Mouse (Mus musculus) kidney, embryonic 16.5 days (tissue): Measurements from ENCODE around the gene Ubl5. TPM values are rescaled to one million over a fixed set of nuclear protein-coding genes. Genes with fewer than 3 reads are reported as not detected.

ENCODE experiments used
- ATAC-seq: fragments of 200-750 bp; cut with Nextera tagmentation; 2 replicates; pipeline ENCODE4 v1.8.0; 2017; ENCODE audit warnings: moderate TSS enrichment; ENCODE audit not compliant: low FRiP score, low TSS enrichment
- H3K27ac ChIP-seq: fragments of 300-500 bp; sonication (generic); 2 replicates; pipeline ENCODE4 v1.5.1; 2014; ENCODE audit warnings: low read length
- H3K27me3 ChIP-seq: fragments of 300-500 bp; sonication (generic); 2 replicates; pipeline ENCODE4 v1.6.1; 2014; ENCODE audit warnings: low read length, control low read depth, mixed read lengths; ENCODE audit not compliant: insufficient read depth
- H3K36me3 ChIP-seq: fragments of 300-500 bp; sonication (generic); 2 replicates; pipeline ENCODE4 v1.6.1; 2014; ENCODE audit warnings: low read length, control low read depth, mixed read lengths; ENCODE audit not compliant: insufficient read depth
- H3K4me1 ChIP-seq: fragments of 300-500 bp; sonication (generic); 2 replicates; pipeline ENCODE4 v1.6.1; 2014; ENCODE audit warnings: low read length, control low read depth, mixed read lengths; ENCODE audit not compliant: insufficient read depth
- H3K4me2 ChIP-seq: fragments of 300-500 bp; sonication (generic); replicated peaks from 2 replicates; pipeline ENCODE4 v1.6.1; 2014; ENCODE audit warnings: low read depth, low read length
- H3K4me3 ChIP-seq: fragments of 300-500 bp; sonication (generic); 2 replicates; pipeline ENCODE4 v1.5.1; 2014; ENCODE audit warnings: mild to moderate bottlenecking, low read length
- H3K9ac ChIP-seq: fragments of 300-500 bp; sonication (generic); replicated peaks from 2 replicates; pipeline ENCODE4 v1.6.1; 2014; ENCODE audit warnings: low read length
- H3K9me3 ChIP-seq: fragments of 300-500 bp; sonication (generic); 2 replicates; pipeline ENCODE4 v1.6.1; 2016; ENCODE audit warnings: low read length, control low read depth
- WGBS: fragments of 180-500 bp; shearing (Covaris S2); extraction: QIAGEN DNeasy Blood & Tissue Kit; methylation state at CpG from one replicate; pipeline ENCODE4 v1.1.7; 2014; 5-methylcytosine and 5-hydroxymethylcytosine counted together
- polyA plus RNA-seq: library from polyadenylated mRNA; unstranded; fragments of >200 nt; fragmentation: Nextera tagmentation; extraction: Ambion mirVana; gene quantifications from 2 replicates; pipeline ENCODE4 v1.2.1, GENCODE M21; 2015

Gene Ubl5
- polyA plus RNA-seq, 1 experiment from 2014 or later = 331 TPM

DNA sequence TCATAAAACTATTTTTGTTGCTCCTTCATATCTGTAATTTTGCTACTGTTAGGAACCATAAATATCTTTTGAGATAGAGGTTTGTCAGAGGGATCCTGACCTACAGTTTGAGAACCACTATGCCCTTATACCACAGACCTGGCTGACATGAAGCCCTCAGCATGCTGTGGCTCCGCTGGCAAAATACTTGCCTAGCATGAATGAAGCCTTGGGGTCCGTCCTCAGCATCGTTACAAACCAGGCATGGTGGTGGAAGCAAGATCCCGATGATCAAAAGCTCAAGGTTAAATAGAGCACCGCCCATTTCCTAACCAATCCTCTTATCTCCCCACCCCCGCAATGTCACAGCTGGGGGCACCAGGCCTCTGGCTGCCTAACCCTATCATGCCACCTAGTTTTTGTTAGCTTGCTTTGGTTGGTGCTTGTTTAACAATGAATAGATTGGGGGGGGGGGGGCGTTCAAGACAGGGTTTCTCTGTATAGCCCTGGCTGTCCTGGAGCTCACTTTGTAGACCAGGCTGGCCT, 23.9 kb downstream of the Ubl5 start:
- H3K9me3 ChIP-seq = no peaks in the 10 kb centered on the region
- H3K27me3 ChIP-seq = no peaks in the 10 kb centered on the region
- ATAC-seq = no peak
- no peak overlapping the region for H3K9ac ChIP-seq
- WGBS = 14% methylated on average over 7 of the region's 7 CpGs
- no peak overlapping the region for H3K4me2 ChIP-seq
- peaks cover 21% of the 10 kb centered on the region for H3K36me3 ChIP-seq
- peaks cover 27% of the 10 kb centered on the region for H3K4me1 ChIP-seq
- H3K4me3 ChIP-seq = no peak overlapping the region
- H3K27ac ChIP-seq = no peak overlapping the region

DNA sequence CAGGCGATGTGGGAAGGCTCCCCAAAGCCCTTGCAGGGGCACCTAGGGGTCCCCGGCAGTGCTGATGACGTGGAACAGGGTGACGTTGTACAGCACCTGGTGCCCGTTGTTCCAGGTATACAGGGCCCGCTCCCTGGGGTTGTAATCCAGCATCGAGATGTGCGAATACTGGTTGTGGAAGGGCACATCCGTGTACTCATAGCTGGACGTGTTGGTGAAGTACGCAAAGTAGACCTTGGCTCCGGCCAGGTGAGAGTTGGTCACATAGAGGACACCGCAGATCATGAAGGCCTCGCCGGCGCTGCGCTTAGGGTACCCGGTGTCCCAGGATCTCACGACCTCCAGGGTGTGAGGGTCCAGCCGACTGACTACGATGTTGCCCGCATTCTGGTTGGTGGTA, 25.4 kb downstream of the Ubl5 start:
- no peaks in the 10 kb centered on the region for H3K27me3 ChIP-seq
- 95% methylated on average over 22 of the region's 22 CpGs for WGBS
- H3K4me3 ChIP-seq = no peak overlapping the region
- ATAC-seq = no peak
- H3K9ac ChIP-seq = no peak overlapping the region
- peaks cover 21% of the 10 kb centered on the region for H3K4me1 ChIP-seq
- no peaks in the 10 kb centered on the region for H3K9me3 ChIP-seq
- no peak overlapping the region for H3K27ac ChIP-seq
- peaks cover 15% of the 10 kb centered on the region for H3K36me3 ChIP-seq
- H3K4me2 ChIP-seq = no peak overlapping the region

DNA sequence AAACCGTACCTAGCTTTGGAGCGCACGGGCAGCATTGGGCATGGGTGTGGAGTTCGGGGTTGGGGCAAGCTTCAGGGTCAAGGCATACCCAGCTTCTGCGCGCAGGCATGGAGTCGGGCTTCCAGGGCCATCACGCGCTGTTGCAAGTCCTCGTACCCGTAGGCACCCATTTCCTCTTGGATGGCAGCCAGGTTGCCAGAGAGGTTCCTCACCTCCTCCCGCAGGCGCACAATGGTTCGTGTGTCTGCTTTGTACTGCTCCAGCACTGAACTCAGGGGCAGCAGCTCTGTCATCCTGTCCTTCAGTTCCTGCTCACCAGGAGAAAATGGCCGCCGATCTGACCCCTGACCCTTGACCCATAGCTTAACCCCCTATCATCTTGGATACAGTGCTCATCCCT, 29.4 kb downstream of the Ubl5 start:
- H3K27ac ChIP-seq = no peak overlapping the region
- H3K36me3 ChIP-seq = no peaks in the 10 kb centered on the region
- no peak overlapping the region for H3K4me2 ChIP-seq
- no peak overlapping the region for H3K9ac ChIP-seq
- H3K4me1 ChIP-seq = no peaks in the 10 kb centered on the region
- H3K27me3 ChIP-seq = no peaks in the 10 kb centered on the region
- no peak overlapping the region for H3K4me3 ChIP-seq
- ATAC-seq = no peak
- no peaks in the 10 kb centered on the region for H3K9me3 ChIP-seq
- WGBS = 73% methylated on average over 16 of the region's 16 CpGs

DNA sequence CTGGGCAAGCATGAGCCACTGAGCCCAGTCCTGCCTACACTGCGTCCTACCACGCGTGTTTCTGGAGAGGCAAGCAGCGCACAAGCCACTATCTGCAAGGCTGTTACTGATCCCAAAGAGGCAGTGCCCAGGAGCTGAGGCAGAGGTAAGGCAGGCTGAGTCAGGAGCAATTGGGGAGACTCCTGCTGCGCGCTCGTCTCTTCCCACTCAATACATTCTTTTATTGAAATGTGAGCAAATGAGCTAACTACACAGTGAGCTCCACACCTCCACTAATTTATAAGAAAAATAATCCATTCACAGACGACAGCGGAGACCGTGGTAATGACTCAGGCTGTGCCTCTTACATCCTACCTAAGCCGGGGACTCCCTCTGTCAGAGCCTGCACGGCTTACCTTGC, 35.2 kb downstream of the Ubl5 start:
- no peak overlapping the region for H3K9ac ChIP-seq
- no peaks in the 10 kb centered on the region for H3K9me3 ChIP-seq
- no peak overlapping the region for H3K4me3 ChIP-seq
- H3K4me2 ChIP-seq = no peak overlapping the region
- no peaks in the 10 kb centered on the region for H3K36me3 ChIP-seq
- 91% methylated on average over 12 of the region's 12 CpGs for WGBS
- H3K27me3 ChIP-seq = no peaks in the 10 kb centered on the region
- no peak overlapping the region for H3K27ac ChIP-seq
- no peak for ATAC-seq
- no peaks in the 10 kb centered on the region for H3K4me1 ChIP-seq

DNA sequence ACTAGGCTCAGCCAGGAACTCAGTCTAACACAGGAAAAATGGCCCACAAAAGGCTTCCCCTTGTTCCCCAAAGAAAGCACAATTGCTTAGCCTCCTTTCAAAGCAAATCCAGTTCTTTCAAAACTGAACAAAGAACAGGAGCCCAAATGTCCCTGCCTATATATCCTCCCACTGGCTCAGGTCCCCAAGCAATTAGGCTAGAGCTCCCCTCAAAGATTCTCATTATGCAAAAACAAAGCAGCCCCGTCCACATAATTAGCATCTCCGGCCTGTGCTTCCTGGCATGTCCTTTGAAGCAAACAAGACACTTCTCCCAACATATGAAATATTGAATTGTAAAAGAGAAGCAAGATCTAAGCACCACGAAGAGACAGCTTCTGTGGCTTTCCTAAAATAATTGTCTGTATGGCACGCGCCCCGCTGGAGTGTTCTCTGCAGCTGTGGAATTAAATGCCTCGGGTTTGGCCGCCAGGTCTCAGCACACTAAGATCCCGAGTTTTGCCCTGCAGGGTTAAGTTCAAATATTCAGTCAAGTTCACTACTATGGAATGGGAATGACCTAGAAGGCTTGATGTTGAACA, 37.8 kb downstream of the Ubl5 start:
- 78% methylated on average over 9 of the region's 9 CpGs for WGBS
- H3K9me3 ChIP-seq = no peaks in the 10 kb centered on the region
- H3K36me3 ChIP-seq = no peaks in the 10 kb centered on the region
- H3K4me3 ChIP-seq = no peak overlapping the region
- no peaks in the 10 kb centered on the region for H3K4me1 ChIP-seq
- no peak overlapping the region for H3K4me2 ChIP-seq
- H3K27ac ChIP-seq = no peak overlapping the region
- ATAC-seq = no peak
- no peaks in the 10 kb centered on the region for H3K27me3 ChIP-seq
- no peak overlapping the region for H3K9ac ChIP-seq

DNA sequence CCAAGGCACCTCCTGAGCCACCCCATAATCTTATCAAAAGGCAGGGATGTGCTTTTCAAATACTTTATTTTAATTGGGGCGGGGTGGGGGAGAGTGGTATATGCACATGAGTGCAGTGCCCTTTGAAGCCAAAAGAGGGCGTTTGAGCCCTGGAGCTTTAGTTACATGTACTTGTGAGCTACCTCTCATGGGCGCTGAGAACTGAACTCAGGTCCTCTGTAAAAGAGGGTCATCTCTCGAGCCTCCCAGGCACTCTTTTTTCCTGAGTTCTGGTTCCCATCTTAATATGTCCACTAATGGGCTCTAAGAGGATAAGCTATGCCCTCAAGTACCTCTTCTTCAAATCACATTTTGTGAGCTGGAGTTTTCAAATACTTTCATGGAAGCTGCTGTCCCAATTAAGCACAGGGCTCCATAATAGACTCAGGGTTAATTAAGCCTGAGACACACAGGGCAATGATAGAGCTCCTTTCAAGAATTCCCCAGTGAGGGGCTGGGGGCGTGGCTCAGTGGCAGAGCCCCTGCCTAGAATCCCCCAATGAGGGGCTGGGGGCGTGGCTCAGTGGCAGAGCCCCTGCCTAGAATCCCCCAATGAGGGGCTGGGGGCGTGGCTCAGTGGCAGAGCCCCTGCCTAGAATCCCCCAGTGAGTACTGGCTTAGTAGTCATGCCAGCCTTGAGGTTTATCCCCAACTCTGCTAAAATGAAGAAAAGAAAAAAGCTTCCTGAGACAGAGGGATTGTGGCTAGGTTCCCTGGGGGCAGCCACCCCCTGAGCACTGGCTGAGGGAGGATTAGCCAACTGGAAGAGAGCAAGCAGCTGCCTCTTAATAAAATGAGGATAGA, 39.1 kb downstream of the Ubl5 start:
- Histone ChIP-seq H3K4me2 (no peak overlapping the region), H3K36me3 (no peaks in the 10 kb centered on the region), H3K4me1 (no peaks in the 10 kb centered on the region), H3K4me3 (no peak overlapping the region), H3K9ac (no peak overlapping the region), H3K9me3 (no peaks in the 10 kb centered on the region), H3K27ac (no peak overlapping the region), H3K27me3 (no peaks in the 10 kb centered on the region)
- no peak for ATAC-seq
- 38% methylated on average over 7 of the region's 7 CpGs for WGBS

DNA sequence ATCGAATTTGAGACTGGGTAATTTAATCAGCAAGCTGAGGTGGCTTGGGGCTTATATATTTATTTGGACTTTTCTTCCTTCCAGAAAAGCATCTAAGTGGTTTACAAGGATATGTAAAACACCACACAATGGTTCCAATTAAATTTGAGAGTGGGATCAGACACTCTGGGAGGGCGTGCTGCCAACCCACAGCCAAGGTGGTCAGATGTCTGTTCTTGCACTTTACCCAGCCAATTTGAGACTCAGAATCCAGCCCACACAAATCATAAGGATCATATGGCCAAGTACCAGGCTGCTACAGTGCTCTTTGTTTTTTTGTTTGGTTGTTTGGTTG, 39.7 kb downstream of the Ubl5 start:
- WGBS = 75% methylated on average over 2 of the region's 2 CpGs
- ATAC-seq = no peak
- Histone ChIP-seq H3K9me3 (no peaks in the 10 kb centered on the region), H3K4me1 (no peaks in the 10 kb centered on the region), H3K36me3 (no peaks in the 10 kb centered on the region), H3K27ac (no peak overlapping the region), H3K9ac (no peak overlapping the region), H3K4me3 (no peak overlapping the region), H3K27me3 (no peaks in the 10 kb centered on the region), H3K4me2 (no peak overlapping the region)

DNA sequence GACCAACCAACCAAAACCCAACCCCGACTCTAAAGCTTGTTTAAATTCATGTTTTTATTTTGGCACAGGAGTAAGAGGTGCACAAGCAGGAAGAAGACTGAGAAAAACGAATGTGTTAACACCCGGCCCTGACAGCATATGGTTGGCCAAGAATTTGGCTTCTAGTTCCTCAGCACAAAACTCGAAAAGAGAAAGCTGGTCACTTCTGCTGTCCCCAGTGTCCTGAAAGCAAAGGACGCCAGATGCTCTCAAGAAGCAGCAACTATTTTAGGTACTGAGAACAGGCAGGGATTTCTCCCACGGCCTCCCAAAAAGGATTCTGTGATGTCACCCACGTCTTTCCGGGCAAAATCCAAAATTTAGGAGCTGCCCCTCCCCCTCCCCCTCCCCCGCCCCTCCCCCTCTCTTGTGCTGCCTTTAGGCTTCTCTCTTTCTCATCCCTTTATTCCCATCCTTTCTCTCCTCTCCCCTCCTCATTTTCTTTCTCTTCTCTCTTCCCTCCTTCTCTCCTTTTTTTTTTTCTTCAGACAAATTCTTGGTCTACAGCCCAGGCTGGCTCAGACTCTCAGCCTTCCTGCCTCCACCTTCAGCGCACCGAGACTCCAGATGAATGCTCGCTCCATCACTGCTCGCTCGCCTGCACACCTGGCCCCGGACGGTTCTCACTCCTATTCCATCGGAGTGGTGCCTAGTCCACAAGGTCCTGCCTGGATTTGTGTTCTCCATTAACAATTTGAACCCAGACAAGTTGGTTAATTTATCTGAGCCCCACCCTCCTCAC, 42.6 kb downstream of the Ubl5 start:
- no peaks in the 10 kb centered on the region for H3K36me3 ChIP-seq
- H3K9ac ChIP-seq = no peak overlapping the region
- H3K4me2 ChIP-seq = no peak overlapping the region
- H3K27ac ChIP-seq = no peak overlapping the region
- 0 out of 2 replicates have a peak, but pooled peaks cover 7% of the 10 kb centered on the region for H3K4me1 ChIP-seq
- no peaks in the 10 kb centered on the region for H3K9me3 ChIP-seq
- WGBS = 54% methylated on average over 17 of the region's 17 CpGs
- no peak for ATAC-seq
- no peak overlapping the region for H3K4me3 ChIP-seq
- H3K27me3 ChIP-seq = no peaks in the 10 kb centered on the region

DNA sequence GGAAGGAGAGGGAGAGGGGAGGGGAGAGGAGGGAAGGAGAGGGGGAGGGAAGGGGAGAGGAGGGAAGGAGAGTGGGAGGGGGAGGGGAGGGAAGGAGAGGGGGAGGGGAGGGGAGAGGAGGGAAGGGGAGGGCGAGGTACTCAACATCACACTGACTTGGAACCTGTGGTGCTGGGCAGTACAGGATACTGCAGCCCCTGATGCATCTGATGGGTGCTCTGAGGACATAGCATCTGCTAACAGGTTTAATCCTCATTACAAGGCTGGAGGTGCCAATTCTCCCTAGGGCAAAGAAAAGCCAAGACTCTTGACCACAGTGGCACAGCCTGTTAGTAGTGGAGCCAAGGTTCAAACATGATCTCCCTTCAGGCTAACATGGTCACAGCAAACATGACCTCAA, 46.7 kb downstream of the Ubl5 start:
- ATAC-seq = no peak

More for the DNA sequence above, 46.7 kb downstream of the Ubl5 start:
- no CpG with 5 or more reads among the region's 1 CpGs for WGBS
- Histone ChIP-seq H3K36me3 (no peaks in the 10 kb centered on the region), H3K27me3 (no peaks in the 10 kb centered on the region; the same call in 1 of the 2 replicates), H3K27ac (no peak overlapping the region), H3K9ac (no peak overlapping the region), H3K4me2 (no peak overlapping the region), H3K4me3 (no peak overlapping the region), H3K9me3 (no peaks in the 10 kb centered on the region), H3K4me1 (peaks cover 8% of the 10 kb centered on the region; the same call in 1 of the 2 replicates)
